Mouse (Mus musculus): ENCODE data around the gene Lsamp. TPM values are rescaled to one million over a fixed set of nuclear protein-coding genes. Genes with fewer than 3 reads are reported as not detected.

Gene Lsamp
- total and polyA plus RNA-seq, 3 experiments = not detected

- Histone ChIP-seq H3K79me2 (replicated peaks; ENCODE audit: control insufficient read depth, extremely low read depth, insufficient read depth, poor library complexity, severe bottlenecking) (no peaks in the 10 kb centered on the region), H3K9me3 (replicated peaks; ENCODE audit: low read length) (peaks cover 40% of the 10 kb centered on the region), H3K4me1 (ENCODE audit: control insufficient read depth in 1 of 2, insufficient read depth in 2 of 2) (no peaks in the 10 kb centered on the region), H3K9ac (ENCODE audit: insufficient read depth, low read depth) (no peak overlapping the region), H3K4me3 (replicated peaks in 1 of 3; ENCODE audit: low read depth in 2 of 3, low read length in 2 of 3, poor library complexity in 1 of 3) (no peak overlapping the region), H3K36me3 (replicated peaks in 1 of 2; ENCODE audit: control insufficient read depth in 1 of 2, insufficient read depth in 1 of 2, low read length in 1 of 2) (no peaks in the 10 kb centered on the region), H3K27ac (ENCODE audit: insufficient read depth, low read depth) (no peak overlapping the region), H3K4me2 (ENCODE audit: insufficient read depth, low read depth, poor library complexity, severe bottlenecking) (no peak overlapping the region), H3K27me3 (replicated peaks) (no peaks in the 10 kb centered on the region)
- dilution Hi-C loops (cut with MboI; ENCODE audit: extremely low pct_ligation_motif_present, extremely low pct_unique_long_range_greater_than_20kb, low sequenced_read_pairs) (no loop called here), in situ Hi-C loops (cut with MboI; ENCODE audit: low pct_ligation_motif_present, low pct_unique_long_range_greater_than_20kb, low sequenced_read_pairs) (no loop called here)
- no peak for DNase-seq (ENCODE audit: extremely low read depth)
- TF ChIP-seq ELF1 (IDR thresholded peaks at IDR 0.05; ENCODE audit: low read depth, low read length) = no peak
- TF ChIP-seq RAD21 (IDR thresholded peaks at IDR 0.05; ENCODE audit: low read depth, low read length) = no peak
- no peak for TF ChIP-seq ETS1 (conservative IDR thresholded peaks at IDR 0.05; ENCODE audit: low read depth, low read length)
- TF ChIP-seq MAFK (IDR thresholded peaks at IDR 0.05; ENCODE audit: insufficient replicate concordance, low read length) = no peak
- TF ChIP-seq NRF1 (IDR thresholded peaks at IDR 0.05; ENCODE audit: low read depth, low read length) = no peak
Observed at GRCm38 (mm10) chr16:41481832-41482231, 1497.7 kb downstream of the Lsamp start.

DNA sequence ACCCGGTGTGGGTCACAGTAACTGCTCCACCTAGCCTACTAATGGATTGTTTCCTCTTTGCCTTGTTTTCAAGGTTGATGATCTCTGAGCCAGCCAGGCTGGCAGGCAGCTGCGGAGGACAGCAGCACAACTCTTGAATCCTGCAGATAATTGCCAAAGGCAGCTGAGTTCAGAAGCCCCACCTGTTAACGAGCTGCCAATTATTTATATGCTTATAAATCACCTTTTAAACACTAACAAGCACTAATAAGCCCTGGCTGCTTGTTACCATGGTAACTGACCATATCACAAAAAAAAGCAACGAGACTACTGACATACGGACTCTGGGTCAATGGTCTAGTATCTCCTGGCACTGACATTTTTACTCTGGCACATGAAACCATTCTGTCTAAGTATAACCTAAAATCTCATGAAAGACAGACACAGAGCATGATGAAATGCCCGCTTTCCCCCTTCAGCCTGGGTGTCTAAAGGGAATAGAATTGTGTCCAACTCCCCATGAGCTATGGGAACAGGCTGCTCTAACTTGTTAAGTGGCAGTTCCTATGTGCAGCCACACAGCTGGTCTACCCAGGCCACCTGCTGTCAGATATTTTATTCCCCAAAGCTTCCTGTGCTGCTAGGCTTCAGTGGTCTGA, 1526.9 kb downstream of the Lsamp start:
- peaks cover 43% of the 10 kb centered on the region for H3K9me3 ChIP-seq (replicated peaks; ENCODE audit: low read length)
- H3K9ac ChIP-seq (ENCODE audit: insufficient read depth, low read depth) = no peak overlapping the region
- H3K79me2 ChIP-seq (replicated peaks; ENCODE audit: control insufficient read depth, extremely low read depth, insufficient read depth, poor library complexity, severe bottlenecking) = no peaks in the 10 kb centered on the region
- H3K36me3 ChIP-seq (replicated peaks in 1 of 2; ENCODE audit: control insufficient read depth in 1 of 2, insufficient read depth in 1 of 2, low read length in 1 of 2) = no peaks in the 10 kb centered on the region
- no peak overlapping the region for H3K4me3 ChIP-seq (replicated peaks in 1 of 3; ENCODE audit: low read depth in 2 of 3, low read length in 2 of 3, poor library complexity in 1 of 3)
- H3K4me1 ChIP-seq (ENCODE audit: control insufficient read depth in 1 of 2, insufficient read depth in 2 of 2) = no peaks in the 10 kb centered on the region
- H3K27ac ChIP-seq (ENCODE audit: insufficient read depth, low read depth) = no peak overlapping the region
- dilution Hi-C loops (cut with MboI; ENCODE audit: extremely low pct_ligation_motif_present, extremely low pct_unique_long_range_greater_than_20kb, low sequenced_read_pairs) = no loop called here
- no peak for DNase-seq (ENCODE audit: extremely low read depth)
- TF ChIP-seq CTCF (conservative IDR thresholded peaks at IDR 0.05 in 1 of 2, IDR thresholded peaks at IDR 0.05 in 1 of 2; ENCODE audit: low read depth in 2 of 2, low read length in 2 of 2) = no peak
- TF ChIP-seq IRF4 (IDR thresholded peaks at IDR 0.05; ENCODE audit: low read depth, low read length) = no peak
- TF ChIP-seq JUND (conservative IDR thresholded peaks at IDR 0.05; ENCODE audit: low read depth, low read length) = no peak
- no peak for TF ChIP-seq NRF1 (IDR thresholded peaks at IDR 0.05; ENCODE audit: low read depth, low read length)
- TF ChIP-seq MAZ (IDR thresholded peaks at IDR 0.05; ENCODE audit: low read depth, low read length) = no peak
- no peak for TF ChIP-seq JUN (IDR thresholded peaks at IDR 0.05; ENCODE audit: insufficient read depth, low read depth, low read length)
- TF ChIP-seq NELFE (IDR thresholded peaks at IDR 0.05; ENCODE audit: low read depth, low read length) = no peak
- no peak for TF ChIP-seq SIN3A (IDR thresholded peaks at IDR 0.05; ENCODE audit: low read length)
- TF ChIP-seq E2F4 (IDR thresholded peaks at IDR 0.05; ENCODE audit: insufficient replicate concordance, low read depth, low read length) = no peak
- no peak for TF ChIP-seq KAT2A (IDR thresholded peaks at IDR 0.05; ENCODE audit: insufficient replicate concordance, low read length)
- no peak for TF ChIP-seq MXI1 (IDR thresholded peaks at IDR 0.05; ENCODE audit: low read depth, low read length)
- TF ChIP-seq CHD2 (IDR thresholded peaks at IDR 0.05; ENCODE audit: low read length) = no peak
- TF ChIP-seq MAX (IDR thresholded peaks at IDR 0.05; ENCODE audit: low read length) = no peak
- TF ChIP-seq RAD21 (IDR thresholded peaks at IDR 0.05; ENCODE audit: low read depth, low read length) = no peak
- TF ChIP-seq TBP (conservative IDR thresholded peaks at IDR 0.05; ENCODE audit: low read depth, low read length) = no peak
- in situ Hi-C loops (cut with MboI; ENCODE audit: low pct_ligation_motif_present, low pct_unique_long_range_greater_than_20kb, low sequenced_read_pairs) = no loop called here
- no peak overlapping the region for H3K4me2 ChIP-seq (ENCODE audit: insufficient read depth, low read depth, poor library complexity, severe bottlenecking)
- H3K27me3 ChIP-seq (replicated peaks) = no peaks in the 10 kb centered on the region
